Mouse (Mus musculus) embryonic stem cell, embryonic (primary cell): Measurements from ENCODE around the gene Zfp57.

Experiments
- CTCF ChIA-PET, 4 experiments: fragments of 300-600 bp in 2 of 4; fragments of 350-600 bp in 2 of 4; sonication (Branson Sonifier 250); formaldehyde crosslinking; loops; one replicate each; lab custom pipeline; 2022; ENCODE audit warnings: inconsistent platforms in 2 of 4; lab: Charles Lee
- POLR2A ChIA-PET, 4 experiments: fragments of 300-600 bp in 2 of 4; fragments of 350-600 bp in 2 of 4; sonication (Branson Sonifier 250); formaldehyde crosslinking; loops; one replicate each; lab custom pipeline; 2022; ENCODE audit warnings: antibody characterized with exemption in 4 of 4, inconsistent platforms in 1 of 4; lab: Charles Lee

Zfp57 gene

GRCm38 (mm10) chr17:37012141-37012540, 11.2 kb downstream of the Zfp57 start:
- ChIA-PET POLR2A (interaction anchor here (0.6 to 32.1 kb wide), 19 partner anchors 7 to 175 kb away, joined by 3 to 469 read pairs (median 5); partner anchors contain the start of genes 2410137M14Rik (in 1 of the 4), Gabbr1 (in 1 of the 4), H2-M5 (in 1 of the 4) and Mog (in 1 of the 4)), CTCF (no interaction called here)

- POLR2A ChIA-PET: interaction anchor here (0.5 to 32.1 kb wide), 15 partner anchors 6 to 63 kb away, joined by 3 to 469 read pairs (median 5); partner anchors contain the start of genes 2410137M14Rik (in 1 of the 4), Gabbr1 (in 1 of the 4), H2-M5 (in 1 of the 4) and Zfp57 (in 1 of the 4)
- CTCF ChIA-PET: no interaction called here
These were observed 15.4 kb downstream of the Zfp57 start for GRCm38 (mm10) chr17:37016333-37016732.

- POLR2A ChIA-PET: interaction anchor here (0.6 to 32.1 kb wide), 18 partner anchors 8 to 153 kb away, joined by 3 to 469 read pairs (median 8); partner anchors contain the start of genes 2410137M14Rik (in 1 of the 4), Gabbr1 (in 1 of the 4), H2-M5 (in 1 of the 4) and Zfp57 (in 1 of the 4)
- CTCF ChIA-PET: interaction anchor here in 1 of 4 experiments (0.6 kb wide), 1 partner anchor 1484 kb away, joined by 7 read pairs; no protein-coding TSS in a partner anchor
These were observed 17.4 kb downstream of the Zfp57 start for GRCm38 (mm10) chr17:37018328-37018727.

- ChIA-PET CTCF (interaction anchor here in 1 of 4 experiments (0.6 kb wide), 1 partner anchor 27 kb away, joined by 6 read pairs; the partner anchor contains the start of gene Gabbr1), POLR2A (interaction anchor here (1.0 to 32.1 kb wide), 25 partner anchors 8 to 61 kb away, joined by 3 to 469 read pairs (median 5); partner anchors contain the start of genes 2410137M14Rik (in 1 of the 4), Gabbr1 (in 1 of the 4) and H2-M5 (in 1 of the 4))
These were observed 18.3 kb downstream of the Zfp57 start for GRCm38 (mm10) chr17:37019242-37019641.

- ChIA-PET POLR2A (interaction anchor here in 3 of 4 experiments (0.7 to 32.1 kb wide), 28 partner anchors 10 to 860 kb away, joined by 3 to 469 read pairs (median 4); partner anchors contain the start of genes Gabbr1 (in 3 of the 3), 2410137M14Rik (in 2 of the 3), Zfp57 (in 2 of the 3) and H2-M5 (in 1 of the 3)), CTCF (interaction anchor here in 2 of 4 experiments (0.5 to 1.0 kb wide), 3 partner anchors 12 to 191 kb away, joined by 3 to 8 read pairs (median 4); partner anchors contain the start of gene Gabbr1 (in 1 of the 2))
These were observed 21.9 kb downstream of the Zfp57 start, which contains the start of gene Mog for GRCm38 (mm10) chr17:37022628-37023576. Gene Mog (minus strand): TSS chr17:37023398.

- ChIA-PET CTCF (interaction anchor here in 1 of 4 experiments (0.6 kb wide), 1 partner anchor 146 kb away, joined by 3 read pairs; no protein-coding TSS in a partner anchor), POLR2A (interaction anchor here (0.7 to 6.8 kb wide), 29 partner anchors 9 to 190 kb away, joined by 3 to 252 read pairs (median 5); partner anchors contain the start of genes Gabbr1 (in 2 of the 4), Zfp57 (in 2 of the 4), H2-M5 (in 1 of the 4) and Trim26 (in 1 of the 4))
These were observed 25.5 kb downstream of the Zfp57 start for GRCm38 (mm10) chr17:37026425-37026824.

- POLR2A ChIA-PET: interaction anchor here (0.6 to 6.8 kb wide), 50 partner anchors 8 to 191 kb away, joined by 3 to 252 read pairs (median 8); partner anchors contain the start of genes Gabbr1 (in 3 of the 4), Zfp57 (in 2 of the 4), 2410137M14Rik (in 1 of the 4) and H2-M5 (in 1 of the 4)
- CTCF ChIA-PET: interaction anchor here in 3 of 4 experiments (0.5 to 1.0 kb wide), 4 partner anchors 19 to 1031 kb away, joined by 3 to 13 read pairs (median 3); partner anchors contain the start of gene Gabbr1 (in 1 of the 3)
These were observed 26.5 kb downstream of the Zfp57 start for GRCm38 (mm10) chr17:37027486-37027885.

GRCm38 (mm10) chr17:37028212-37028611, 27.2 kb downstream of the Zfp57 start:
- POLR2A ChIA-PET: interaction anchor here (0.6 to 6.8 kb wide), 66 partner anchors 9 to 185 kb away, joined by 3 to 252 read pairs (median 7); partner anchors contain the start of genes Gabbr1 (in 4 of the 4), 2410137M14Rik (in 2 of the 4), H2-M5 (in 2 of the 4) and Ppp1r11 (in 1 of the 4)
- CTCF ChIA-PET: interaction anchor here in 3 of 4 experiments (0.8 to 1.6 kb wide), 5 partner anchors 22 to 1032 kb away, joined by 3 to 13 read pairs (median 5); no protein-coding TSS in a partner anchor

GRCm38 (mm10) chr17:37028683-37029120, 27.7 kb downstream of the Zfp57 start:
- ChIA-PET CTCF (interaction anchor here in 3 of 4 experiments (0.5 to 1.6 kb wide), 7 partner anchors 21 to 1032 kb away, joined by 3 to 13 read pairs (median 4); no protein-coding TSS in a partner anchor), POLR2A (interaction anchor here (0.5 to 6.8 kb wide), 75 partner anchors 9 to 1942 kb away, joined by 3 to 252 read pairs (median 7); partner anchors contain the start of genes Gabbr1 (in 4 of the 4), H2-M5 (in 3 of the 4), 2410137M14Rik (in 2 of the 4) and Zfp57 (in 2 of the 4))

GRCm38 (mm10) chr17:37029162-37029561, 28.2 kb downstream of the Zfp57 start:
- ChIA-PET CTCF (interaction anchor here in 3 of 4 experiments (0.5 to 1.6 kb wide), 6 partner anchors 21 to 51 kb away, joined by 3 to 6 read pairs (median 4); no protein-coding TSS in a partner anchor), POLR2A (interaction anchor here (0.5 to 6.8 kb wide), 74 partner anchors 8 to 1943 kb away, joined by 3 to 252 read pairs (median 6); partner anchors contain the start of genes Gabbr1 (in 4 of the 4), H2-M5 (in 3 of the 4), 2410137M14Rik (in 2 of the 4) and Ppp1r11 (in 2 of the 4))

- CTCF ChIA-PET: interaction anchor here in 1 of 4 experiments (0.6 kb wide), 1 partner anchor 1165 kb away, joined by 5 read pairs; no protein-coding TSS in a partner anchor
- POLR2A ChIA-PET: interaction anchor here in 3 of 4 experiments (0.6 to 2.7 kb wide), 12 partner anchors 10 to 68 kb away, joined by 3 to 12 read pairs (median 4); no protein-coding TSS in a partner anchor
These were observed 38.3 kb downstream of the Zfp57 start for GRCm38 (mm10) chr17:37039127-37039894.

- POLR2A ChIA-PET: interaction anchor here (0.6 to 31.8 kb wide), 66 partner anchors 7 to 208 kb away, joined by 3 to 863 read pairs (median 6); partner anchors contain the start of genes 2410137M14Rik (in 4 of the 4), Mog (in 1 of the 4), Rnf39 (in 1 of the 4) and Trim26 (in 1 of the 4)
- CTCF ChIA-PET: interaction anchor here in 3 of 4 experiments (0.5 to 1.4 kb wide), 6 partner anchors 10 to 208 kb away, joined by 3 to 6 read pairs (median 4); partner anchors contain the start of gene Trim26 (in 1 of the 3)
These were observed 43.8 kb downstream of the Zfp57 start for GRCm38 (mm10) chr17:37044651-37045244.

- CTCF ChIA-PET: interaction anchor here (0.6 to 1.6 kb wide), 20 partner anchors 18 to 1461 kb away, joined by 3 to 10 read pairs (median 4); partner anchors contain the start of gene Trim26 (in 1 of the 4)
- POLR2A ChIA-PET: interaction anchor here (0.6 to 31.8 kb wide), 88 partner anchors 7 to 1163 kb away, joined by 3 to 863 read pairs (median 5); partner anchors contain the start of genes 2410137M14Rik (in 4 of the 4), Mog (in 2 of the 4), Rnf39 (in 2 of the 4) and H2-M5 (in 1 of the 4)
These were observed 44.8 kb downstream of the Zfp57 start, which contains the start of gene Gabbr1 for GRCm38 (mm10) chr17:37045611-37046311. Gene Gabbr1 (plus strand): TSS chr17:37045966.
